Mouse (Mus musculus) kidney, adult 9 months (tissue): ENCODE results near the gene Gm15097.
"Not testable (repeated sequence)": the region's sequence is repeated elsewhere in the genome, so short reads cannot be mapped to it uniquely, and the experiment has no call there.

Source experiments
- DNase-seq: peaks from one replicate; pipeline ENCODE4 v3.0.0; 2022

Gene Gm15097

DNA sequence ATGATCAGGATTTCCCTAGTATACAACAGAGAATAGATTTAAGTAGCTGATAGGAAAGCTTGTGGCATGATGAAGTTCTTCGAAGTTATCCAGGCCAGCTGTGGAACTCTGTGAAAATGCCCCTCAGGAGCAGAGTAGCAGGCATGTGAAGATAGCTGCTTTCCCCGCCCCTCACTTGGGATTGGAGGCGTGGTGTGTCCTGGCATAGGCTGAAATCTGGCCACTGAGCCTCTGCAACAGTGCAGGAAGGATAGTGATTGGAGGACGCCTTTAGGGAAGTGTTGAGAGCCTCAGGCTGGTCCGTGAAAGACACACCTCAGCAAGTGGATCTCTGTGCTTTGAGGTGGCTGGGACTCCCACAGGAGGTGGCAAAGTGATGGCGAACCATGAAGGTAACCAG lies at the start of gene Gm15097:
Gene Gm15097, plus strand, starts transcription at position 301 of the 400 bp plus-strand sequence.
- DNase-seq: not testable (repeated sequence)

DNA sequence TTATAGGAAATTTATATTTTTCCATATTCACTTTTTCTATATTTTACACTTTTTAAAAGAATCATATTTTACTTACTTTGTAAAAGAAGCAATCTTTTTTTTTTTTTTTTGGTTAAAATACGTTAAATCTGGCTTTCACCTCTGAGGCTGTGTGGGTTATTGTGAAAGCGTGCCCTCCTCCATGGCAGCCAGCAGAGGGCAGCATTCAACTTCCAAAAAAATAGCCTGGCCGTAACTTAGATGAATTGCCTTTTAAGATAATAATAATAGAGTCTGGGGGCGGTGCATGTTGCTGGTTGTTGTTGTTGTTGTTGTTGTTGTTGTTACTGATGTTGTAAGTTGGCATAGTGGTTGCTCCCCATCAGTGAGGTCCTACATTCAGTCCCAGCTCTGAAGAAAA lies 21.4 kb upstream of the Gm15097 start:
- DNase-seq: peak; percentile 1

DNA sequence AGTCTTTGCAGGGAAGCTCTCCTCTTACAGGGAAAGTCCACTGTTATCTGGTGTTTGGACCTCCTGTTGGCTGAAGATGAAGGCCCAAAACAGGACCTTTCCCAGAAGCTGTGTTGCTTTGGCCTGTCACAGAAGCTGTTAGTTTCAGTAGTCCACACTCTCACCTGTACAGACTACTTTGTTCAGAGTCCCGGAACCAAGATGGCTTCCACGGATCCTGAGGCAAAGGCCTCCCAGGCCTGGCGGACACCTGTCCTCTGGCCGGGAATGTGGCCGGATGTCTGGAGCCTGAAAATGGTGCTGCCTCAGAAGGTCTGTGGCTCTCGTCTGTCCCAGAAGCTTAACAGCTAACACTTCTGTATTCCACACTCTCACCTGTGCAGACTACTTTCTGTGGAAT lies 26.9 kb downstream of the Gm15097 start:
- not testable (repeated sequence) for DNase-seq
